Mouse (Mus musculus) adrenal gland, adult 18-20 months (tissue): ENCODE measurements around the gene Mapkapk2. TPM values are rescaled to one million over a fixed set of nuclear protein-coding genes. Genes with fewer than 3 reads are reported as not detected.
A peak's percentile ranks its signal among the peaks of the same experiment; 100 is the strongest.

Source experiments
- DNase-seq, 2 experiments: peaks; one replicate each; pipeline ENCODE4 v3.0.0; 2021 to 2022; ENCODE audit warnings: low spot score in 2 of 2
- total RNA-seq, 2 experiments: library from RNA; stranded (reverse); gene quantifications; 1 replicate in 1 of 2; 2 replicates in 1 of 2; pipeline ENCODE4 v1.2.3; 2021

The Mapkapk2 gene
- total RNA-seq, 2 experiments from 2014 or later = 198 to 219 TPM

GRCm38 (mm10) chr1:131115932-131116331 is 18.3 kb upstream of the Mapkapk2 start:
- peak; percentile 65 for DNase-seq

- no peak for DNase-seq
These were observed 14.9 kb upstream of the Mapkapk2 start for GRCm38 (mm10) chr1:131112576-131112975.

GRCm38 (mm10) chr1:131110525-131111106 is 13.0 kb upstream of the Mapkapk2 start:
- peak in 1 of 2 experiments; percentile 32 for DNase-seq

GRCm38 (mm10) chr1:131107575-131108308 is 10.1 kb upstream of the Mapkapk2 start:
- DNase-seq = peak in 1 of 2 experiments; percentile 26

- peak in 1 of 2 experiments; percentile 15 for DNase-seq
These were observed 6.3 kb upstream of the Mapkapk2 start for GRCm38 (mm10) chr1:131103776-131104424.

GRCm38 (mm10) chr1:131100808-131101207 is 3.2 kb upstream of the Mapkapk2 start:
- DNase-seq = no peak

GRCm38 (mm10) chr1:131096803-131097699 is 575 bp downstream of the Mapkapk2 start:
- peak; percentile 55 to 59 for DNase-seq

GRCm38 (mm10) chr1:131096132-131096695 is 1.4 kb downstream of the Mapkapk2 start:
- DNase-seq = no peak

GRCm38 (mm10) chr1:131095574-131095973 is 2.1 kb downstream of the Mapkapk2 start:
- peak in 1 of 2 experiments; percentile 19 for DNase-seq

GRCm38 (mm10) chr1:131093889-131094288 is 3.7 kb downstream of the Mapkapk2 start:
- no peak for DNase-seq

- no peak for DNase-seq
These were observed 4.8 kb downstream of the Mapkapk2 start for GRCm38 (mm10) chr1:131092846-131093245.

GRCm38 (mm10) chr1:131092173-131092572 is 5.5 kb downstream of the Mapkapk2 start:
- no peak for DNase-seq

GRCm38 (mm10) chr1:131091481-131091880 is 6.1 kb downstream of the Mapkapk2 start:
- no peak for DNase-seq

GRCm38 (mm10) chr1:131090877-131091276 is 6.7 kb downstream of the Mapkapk2 start:
- DNase-seq = no peak

- DNase-seq = no peak
These were observed 7.4 kb downstream of the Mapkapk2 start for GRCm38 (mm10) chr1:131090261-131090660.

GRCm38 (mm10) chr1:131089525-131090127 is 8.0 kb downstream of the Mapkapk2 start:
- DNase-seq = no peak

GRCm38 (mm10) chr1:131088547-131088946 is 9.1 kb downstream of the Mapkapk2 start:
- no peak for DNase-seq

GRCm38 (mm10) chr1:131086907-131087306 is 10.7 kb downstream of the Mapkapk2 start:
- DNase-seq = peak in 1 of 2 experiments; percentile 60

GRCm38 (mm10) chr1:131085957-131086739 is 11.5 kb downstream of the Mapkapk2 start:
- DNase-seq = no peak
